Mouse (Mus musculus) stomach, embryonic 14.5 days (tissue): ENCODE measurements around the gene Phkg2. TPM values are rescaled to one million over a fixed set of nuclear protein-coding genes. Genes with fewer than 3 reads are reported as not detected.

ENCODE experiments used
- ATAC-seq: fragments of 200-750 bp; cut with Nextera tagmentation; 2 replicates; pipeline ENCODE4 v1.8.0; 2017; ENCODE audit warnings: low read depth, moderate TSS enrichment; ENCODE audit not compliant: insufficient number of reproducible peaks, insufficient read depth, low FRiP score
- H3K27ac ChIP-seq: fragments of 300-500 bp; sonication (generic); 2 replicates; pipeline ENCODE4 v1.5.1; 2014; ENCODE audit warnings: mild to moderate bottlenecking, low read length, moderate library complexity, mixed read lengths
- H3K27me3 ChIP-seq: fragments of 300-500 bp; sonication (generic); 2 replicates; pipeline ENCODE4 v1.6.1; 2014; ENCODE audit warnings: low read length, control low read depth, mixed read lengths; ENCODE audit not compliant: control insufficient read depth, insufficient read depth
- H3K36me3 ChIP-seq: fragments of 300-500 bp; sonication (generic); 2 replicates; pipeline ENCODE4 v1.6.1; 2014; ENCODE audit warnings: mild to moderate bottlenecking, control low read depth, low read length, moderate library complexity, mixed read lengths; ENCODE audit not compliant: control insufficient read depth, insufficient read depth
- H3K4me1 ChIP-seq: fragments of 300-500 bp; sonication (generic); 2 replicates; pipeline ENCODE4 v1.6.1; 2014; ENCODE audit warnings: low read length, control low read depth, mixed read lengths; ENCODE audit not compliant: control insufficient read depth, insufficient read depth
- H3K4me2 ChIP-seq: fragments of 300-500 bp; sonication (generic); replicated peaks from 2 replicates; pipeline ENCODE4 v1.6.1; 2014; ENCODE audit warnings: low read depth, low read length, control low read depth
- H3K4me3 ChIP-seq: fragments of 300-500 bp; sonication (generic); 2 replicates; pipeline ENCODE4 v1.5.1; 2014; ENCODE audit warnings: low read depth, low read length, control low read depth
- H3K9ac ChIP-seq: fragments of 300-500 bp; sonication (generic); replicated peaks from 2 replicates; pipeline ENCODE4 v1.6.1; 2014; ENCODE audit warnings: low read depth, mild to moderate bottlenecking, control low read depth, low read length, moderate library complexity, mixed read lengths
- H3K9me3 ChIP-seq: fragments of 300-500 bp; sonication (generic); 2 replicates; pipeline ENCODE4 v1.6.1; 2016; ENCODE audit warnings: low read depth, low read length, control low read depth; ENCODE audit not compliant: control insufficient read depth
- WGBS: fragments of 180-500 bp; shearing (Covaris S2); extraction: QIAGEN DNeasy Blood & Tissue Kit; methylation state at CpG from one replicate; pipeline ENCODE4 v1.1.7; 2014; 5-methylcytosine and 5-hydroxymethylcytosine counted together
- polyA plus RNA-seq: library from polyadenylated mRNA; unstranded; fragments of >200 nt; fragmentation: Nextera tagmentation; extraction: Ambion mirVana; gene quantifications from 2 replicates; pipeline ENCODE4 v1.2.1, GENCODE M21; 2014

The Phkg2 gene
- polyA plus RNA-seq = 46.4 and 47.4 TPM in 2 replicates

DNA sequence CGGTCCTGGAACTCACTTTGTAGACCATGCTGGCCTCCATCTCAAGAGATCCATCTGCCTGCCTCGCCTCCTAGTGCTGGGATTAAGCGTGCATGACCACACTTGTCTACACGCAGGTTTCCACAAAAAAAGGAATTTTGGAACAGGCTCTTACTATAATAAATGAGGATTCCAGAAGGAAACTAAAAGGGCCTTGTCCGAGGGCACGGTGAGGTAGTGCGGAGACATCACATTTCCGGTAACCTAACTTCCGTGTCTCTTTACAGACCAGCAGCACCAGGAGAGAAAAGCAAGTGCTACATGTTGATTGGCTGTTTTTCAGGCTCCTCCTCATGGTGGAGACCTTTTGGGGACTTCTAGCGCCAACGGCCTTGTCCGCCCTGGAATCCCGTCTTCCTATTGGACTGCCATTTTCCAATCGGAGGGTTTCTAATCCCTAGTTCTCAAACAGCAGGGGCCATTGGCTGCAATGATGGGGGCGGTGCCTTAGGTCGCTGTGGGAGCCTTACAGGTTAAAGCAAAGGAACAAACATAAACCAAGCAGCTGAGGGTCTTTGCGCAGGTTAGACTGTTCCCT lies at the start of gene Phkg2:
Gene Phkg2, plus strand, starts transcription at position 446 of the 577 bp plus-strand sequence.
- Histone ChIP-seq H3K27me3 (no peaks in the 10 kb centered on the region), H3K4me1 (peaks cover 8% of the 10 kb centered on the region; the same call in 1 of the 2 replicates), H3K36me3 (peaks cover 13% of the 10 kb centered on the region), H3K27ac (peak within 1 kb of the TSS; percentile 44), H3K4me2 (peak within 1 kb of the TSS; percentile 78), H3K4me3 (peak within 1 kb of the TSS; percentile 73), H3K9me3 (no peaks in the 10 kb centered on the region), H3K9ac (peak within 1 kb of the TSS; percentile 71)
- under 1% methylated on average over 17 of the region's 17 CpGs for WGBS
- ATAC-seq = peak; percentile 97

GRCm38 (mm10) chr7:127541671-127542070 lies 31.5 kb upstream of the Phkg2 start:
- WGBS = 93% methylated on average over 3 of the region's 3 CpGs

GRCm38 (mm10) chr7:127549116-127549835 lies 23.9 kb upstream of the Phkg2 start:
- Histone ChIP-seq H3K36me3 (peaks cover 73% of the 10 kb centered on the region), H3K27me3 (no peaks in the 10 kb centered on the region)

More at GRCm38 (mm10) chr7:127541671-127542070, 31.5 kb upstream of the Phkg2 start:
- no peaks in the 10 kb centered on the region for H3K9me3 ChIP-seq
- no peak overlapping the region for H3K9ac ChIP-seq
- no peaks in the 10 kb centered on the region for H3K27me3 ChIP-seq
- H3K36me3 ChIP-seq = peaks cover 89% of the 10 kb centered on the region
- no peaks in the 10 kb centered on the region for H3K4me1 ChIP-seq
- ATAC-seq = no peak
- H3K27ac ChIP-seq = no peak overlapping the region
- no peak overlapping the region for H3K4me2 ChIP-seq
- H3K4me3 ChIP-seq = no peak overlapping the region

DNA sequence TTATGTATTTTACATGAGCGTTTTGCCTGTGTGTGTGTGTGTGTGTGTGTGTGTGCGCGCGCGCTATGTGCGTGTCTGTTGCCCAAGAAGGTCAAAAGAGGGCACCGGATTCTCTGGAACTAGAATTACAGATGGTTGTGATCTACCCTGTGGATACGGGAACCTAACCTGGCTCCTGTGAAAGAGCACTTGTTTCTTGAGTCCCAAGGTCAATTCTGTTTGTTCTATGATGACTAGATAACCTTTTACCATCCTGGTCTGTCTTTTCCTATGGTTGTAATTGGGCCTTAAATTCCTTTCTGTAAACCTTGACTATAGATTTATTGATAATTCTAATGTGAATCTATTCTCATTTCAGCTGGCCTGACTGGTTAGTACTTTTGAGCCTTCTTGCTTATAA lies 21.6 kb upstream of the Phkg2 start:
- H3K4me2 ChIP-seq = no peak overlapping the region
- H3K4me1 ChIP-seq = no peaks in the 10 kb centered on the region
- no peak overlapping the region for H3K9ac ChIP-seq
- H3K4me3 ChIP-seq = no peak overlapping the region
- WGBS = 92% methylated on average over 8 of the region's 8 CpGs
- ATAC-seq = no peak
- peaks cover 79% of the 10 kb centered on the region for H3K36me3 ChIP-seq
- H3K27ac ChIP-seq = no peak overlapping the region
- no peaks in the 10 kb centered on the region for H3K27me3 ChIP-seq
- H3K9me3 ChIP-seq = no peaks in the 10 kb centered on the region

More at GRCm38 (mm10) chr7:127549116-127549835, 23.9 kb upstream of the Phkg2 start:
- WGBS = 87% methylated on average over 15 of the region's 15 CpGs
- no peak for ATAC-seq
- Histone ChIP-seq H3K9me3 (no peaks in the 10 kb centered on the region), H3K4me2 (no peak overlapping the region), H3K9ac (no peak overlapping the region), H3K4me3 (no peak overlapping the region), H3K4me1 (no peaks in the 10 kb centered on the region), H3K27ac (no peak overlapping the region)

GRCm38 (mm10) chr7:127560580-127560979 lies 12.6 kb upstream of the Phkg2 start:
- Histone ChIP-seq H3K4me1 (no peaks in the 10 kb centered on the region), H3K27me3 (no peaks in the 10 kb centered on the region), H3K4me3 (no peak overlapping the region), H3K4me2 (no peak overlapping the region), H3K9ac (no peak overlapping the region), H3K36me3 (peaks cover 80% of the 10 kb centered on the region), H3K27ac (no peak overlapping the region), H3K9me3 (no peaks in the 10 kb centered on the region)
- ATAC-seq = no peak
- 95% methylated on average over 11 of the region's 11 CpGs for WGBS

- Histone ChIP-seq H3K36me3 (peaks cover 75% of the 10 kb centered on the region), H3K4me1 (no peaks in the 10 kb centered on the region), H3K9ac (no peak within 1 kb of the TSS), H3K27me3 (no peaks in the 10 kb centered on the region), H3K4me2 (no peak within 1 kb of the TSS), H3K4me3 (no peak within 1 kb of the TSS), H3K9me3 (no peaks in the 10 kb centered on the region), H3K27ac (no peak within 1 kb of the TSS)
- WGBS = 96% methylated on average over 5 of the region's 5 CpGs
- ATAC-seq = no peak
These were observed 11.7 kb upstream of the Phkg2 start, which contains the start of gene Tmem265 for GRCm38 (mm10) chr7:127561340-127561858. TSS of gene Tmem265 (plus strand) at chr7:127561390.

DNA sequence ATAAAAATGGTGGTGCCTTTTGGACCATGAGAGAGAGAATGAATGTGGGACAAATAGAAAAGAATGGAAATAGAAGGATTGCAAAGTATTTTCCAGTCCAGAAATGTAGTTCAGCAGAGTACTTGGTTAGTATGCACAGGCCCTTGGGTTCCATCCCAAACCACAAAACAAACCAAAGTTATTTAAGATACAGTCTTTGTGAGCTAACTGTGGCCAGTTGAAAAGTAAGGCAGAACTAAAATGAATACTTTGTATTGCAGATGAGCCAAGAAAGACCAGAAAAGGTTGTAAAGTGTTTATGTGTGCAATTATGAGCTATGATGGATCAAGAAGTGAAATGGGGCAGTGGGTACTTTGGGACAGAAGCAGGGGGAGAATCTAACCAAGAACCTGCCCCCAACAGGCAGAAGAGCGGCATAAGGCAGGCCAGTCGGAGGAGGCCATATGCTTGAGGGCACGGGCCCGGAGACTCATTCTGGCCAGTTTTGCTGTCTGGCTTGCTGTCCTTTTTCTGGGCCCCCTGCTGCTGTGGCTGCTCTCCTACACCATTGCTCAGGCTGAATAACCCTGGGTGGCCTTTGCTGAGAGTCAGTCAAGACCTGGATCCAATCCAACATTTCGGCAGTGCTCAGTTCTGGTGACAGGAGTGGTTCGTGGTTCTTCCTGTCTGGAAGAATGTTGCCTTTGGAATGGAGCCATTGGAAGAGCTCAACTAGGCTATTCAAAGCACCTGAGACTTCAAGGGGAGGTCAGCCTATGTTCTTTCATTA lies 8.6 kb upstream of the Phkg2 start:
- H3K4me2 ChIP-seq = no peak overlapping the region
- H3K9ac ChIP-seq = no peak overlapping the region
- no peak for ATAC-seq
- H3K4me1 ChIP-seq = no peaks in the 10 kb centered on the region
- H3K36me3 ChIP-seq = peaks cover 52% of the 10 kb centered on the region
- no peaks in the 10 kb centered on the region for H3K9me3 ChIP-seq
- H3K27me3 ChIP-seq = no peaks in the 10 kb centered on the region
- H3K27ac ChIP-seq = no peak overlapping the region
- no peak overlapping the region for H3K4me3 ChIP-seq
- WGBS = 84% methylated on average over 6 of the region's 6 CpGs

- Histone ChIP-seq H3K27ac (peak overlapping the region; percentile 7), H3K4me2 (peak overlapping the region; percentile 78), H3K4me1 (peaks cover 8% of the 10 kb centered on the region; the same call in 1 of the 2 replicates), H3K36me3 (peaks cover 19% of the 10 kb centered on the region), H3K27me3 (no peaks in the 10 kb centered on the region), H3K9me3 (no peaks in the 10 kb centered on the region), H3K4me3 (peak overlapping the region; percentile 73), H3K9ac (peak overlapping the region; percentile 71)
- 0% methylated on average over 26 of the region's 28 CpGs for WGBS
- ATAC-seq = no peak; the same call in none of the 2 replicates
These were observed 416 bp downstream of the Phkg2 start for GRCm38 (mm10) chr7:127573503-127574008.
